Mouse (Mus musculus): ENCODE measurements around the gene Clk3.

DNA sequence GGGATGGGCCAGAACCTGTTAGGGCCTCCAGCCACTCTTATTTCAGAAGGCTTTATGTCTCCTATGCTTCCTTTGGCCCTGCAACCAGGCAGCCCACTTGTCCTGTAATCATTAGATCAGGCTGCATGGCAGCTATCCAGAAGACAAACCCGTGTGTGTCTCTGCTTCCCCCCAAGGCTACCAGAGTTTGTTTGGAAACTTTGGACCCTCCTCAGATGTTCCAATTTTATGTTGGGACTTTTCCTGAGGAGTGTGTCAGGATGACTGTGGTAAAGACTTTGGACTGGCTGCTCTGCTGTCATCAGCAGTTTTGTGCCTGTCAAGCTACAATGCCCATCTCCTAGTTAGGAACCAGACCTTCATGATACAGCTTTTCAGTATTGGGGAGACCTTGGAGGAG lies 16.8 kb downstream of the Clk3 start:
- TF ChIP-seq CTCF (conservative IDR thresholded peaks at IDR 0.05; ENCODE audit: low read length) (no peak), NANOG (IDR thresholded peaks at IDR 0.05; ENCODE audit: borderline replicate concordance, low read length) (no peak), POU5F1 (IDR thresholded peaks at IDR 0.05; ENCODE audit: borderline replicate concordance, low read length) (no peak)

Measured in E14TG2a.4 (cell line).